ENCODE assay signal across 28 mouse cellular contexts in genomic region chr16:90774216-90774615, GRCm38 (mm10). TPM values are rescaled to one million over a fixed set of nuclear protein-coding genes. Genes with fewer than 3 reads are reported as not detected.
"Had no signal": no experiment of that assay in that cellular context is flagged by ENCODE, and none has a peak within 500 bp of the region (broad histone marks: within the 10 kb centered on the region; RNA-seq: fewer than 3 reads in every experiment).

No protein-coding gene starts in this region.

- ATAC-seq: hindbrain, embryonic 16.5 days; inflammation-experienced regulatory T-cells, adult 6 months; intestine, embryonic 15.5 days; intestine, postnatal 0 days; liver, postnatal 0 days had no signal

- H3K4me1 ChIP-seq: hindbrain, embryonic 10.5 days; hindbrain, embryonic 13.5 days; intestine, embryonic 15.5 days; limb, embryonic 10.5 days; limb, embryonic 12.5 days had no signal

- H3K4me2 ChIP-seq: heart, embryonic 12.5 days; hindbrain, embryonic 13.5 days; intestine, embryonic 15.5 days; limb, embryonic 12.5 days; liver, embryonic 11.5 days; liver, embryonic 13.5 days; liver, embryonic 15.5 days had no signal

- DNase-seq: gastrocnemius, adult 2 months; gastrocnemius, postnatal 10 days; gastrocnemius, postnatal 25 days; heart, adult 18-20 months; heart, postnatal 10 days; heart, postnatal 4 days; kidney, adult 18-20 months; kidney, adult 8-10 months; kidney, postnatal 10 days; kidney, postnatal 25 days; kidney, postnatal 4 days; liver; liver, embryonic 13.5 days; liver, postnatal 0 days had no signal

- H3K27me3 ChIP-seq: heart, embryonic 12.5 days; hindbrain, embryonic 13.5 days; intestine, embryonic 15.5 days; limb, embryonic 12.5 days; liver, embryonic 13.5 days; liver, embryonic 15.5 days had no signal

- H3K9me3 ChIP-seq: heart, embryonic 10.5 days; heart, embryonic 12.5 days; hindbrain, embryonic 10.5 days; hindbrain, embryonic 13.5 days; intestine, embryonic 15.5 days; limb, embryonic 10.5 days; limb, embryonic 12.5 days; liver, embryonic 13.5 days; liver, embryonic 15.5 days had no signal

- H3K9ac ChIP-seq: heart, embryonic 12.5 days; hindbrain, embryonic 13.5 days; intestine, embryonic 15.5 days; limb, embryonic 12.5 days; liver, embryonic 13.5 days; liver, embryonic 15.5 days; liver, postnatal 0 days had no signal

- H3K4me3 ChIP-seq: gastrocnemius, adult 2 months; heart, embryonic 10.5 days; heart, embryonic 12.5 days; hindbrain, embryonic 10.5 days; hindbrain, embryonic 13.5 days; intestine, embryonic 15.5 days; layer of hippocampus, adult 2 months; limb, embryonic 10.5 days; limb, embryonic 12.5 days; liver, embryonic 13.5 days; liver, embryonic 15.5 days had no signal

- H3K27ac ChIP-seq: gastrocnemius, adult 2 months; heart, embryonic 10.5 days; hindbrain, embryonic 10.5 days; hindbrain, embryonic 13.5 days; intestine, embryonic 15.5 days; layer of hippocampus, adult 2 months; limb, embryonic 10.5 days; limb, embryonic 12.5 days; liver, embryonic 13.5 days; liver, embryonic 15.5 days had no signal

RNA-seq across cellular contexts. Expression of gene Mrap, which starts 36.2 kb away (rescaled TPM):
- polyA plus RNA-seq: hindbrain, embryonic 13.5 days; inflammation-experienced regulatory T-cells, adult 6 months; intestine, postnatal 0 days; kidney, embryonic 14.5 days; limb, embryonic 12.5 days had no signal

RNA-seq across cellular contexts. Expression of gene Eva1c, which starts 52.3 kb away (rescaled TPM):
- polyA plus RNA-seq: inflammation-experienced regulatory T-cells, adult 6 months had no signal
